Mouse (Mus musculus) kidney, adult 2 months (tissue): ENCODE measurements at regions not wholly inside any gene's neighbourhood (a gene's known extent, or its start where the extent isn't known, plus 50 kb on each side); places are given as distances from the start of the nearest gene placed in this dataset.

Source experiments
- CTCF ChIP-seq: fragments of 200-500 bp; conservative IDR thresholded peaks from 2 replicates; pipeline ENCODE4 v1.5.1; 2011; ENCODE audit warnings: low read depth, mild to moderate bottlenecking, control low read depth, low read length, moderate library complexity, mixed read lengths; ENCODE audit not compliant: insufficient read depth, insufficient read length
- POLR2A ChIP-seq: fragments of 200-500 bp; IDR thresholded peaks from one replicate; pipeline ENCODE4 v1.6.1; 2011; ENCODE audit warnings: low read depth, low read length, control low read depth

GRCm38 (mm10) chr1:42231897-42232296 is 463.7 kb upstream of the Pou3f3 start:
- no peak for TF ChIP-seq POLR2A
- no peak for TF ChIP-seq CTCF
